Mouse (Mus musculus) T-cell, adult 2 months (primary cell): ENCODE results near the gene Sugt1.
A peak's percentile ranks its signal among the peaks of the same experiment; 100 is the strongest.

Source experiments
- DNase-seq: peaks from one replicate; pipeline ENCODE4 v3.0.0; 2022; ENCODE audit warnings: low spot score

Gene Sugt1

DNA sequence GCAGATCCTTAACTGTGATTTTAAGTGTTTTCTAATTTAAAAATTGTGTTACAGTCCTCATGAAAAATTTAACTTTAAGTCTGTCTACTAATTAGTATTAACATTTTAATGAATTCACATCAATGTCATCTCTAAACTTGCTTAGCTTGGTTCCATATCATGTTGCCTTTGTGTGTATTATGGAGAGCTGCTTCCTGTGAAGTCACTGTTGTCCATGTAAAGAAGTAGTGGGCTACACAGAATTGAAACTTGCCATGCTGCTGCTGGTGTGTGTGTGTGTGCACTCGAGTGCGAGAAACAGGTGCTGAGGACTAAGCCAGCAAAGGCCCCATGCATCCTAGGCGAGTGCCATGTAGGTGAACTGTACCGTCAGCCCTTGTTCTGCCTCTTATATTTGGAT lies 19.9 kb downstream of the Sugt1 start:
- no peak for DNase-seq

DNA sequence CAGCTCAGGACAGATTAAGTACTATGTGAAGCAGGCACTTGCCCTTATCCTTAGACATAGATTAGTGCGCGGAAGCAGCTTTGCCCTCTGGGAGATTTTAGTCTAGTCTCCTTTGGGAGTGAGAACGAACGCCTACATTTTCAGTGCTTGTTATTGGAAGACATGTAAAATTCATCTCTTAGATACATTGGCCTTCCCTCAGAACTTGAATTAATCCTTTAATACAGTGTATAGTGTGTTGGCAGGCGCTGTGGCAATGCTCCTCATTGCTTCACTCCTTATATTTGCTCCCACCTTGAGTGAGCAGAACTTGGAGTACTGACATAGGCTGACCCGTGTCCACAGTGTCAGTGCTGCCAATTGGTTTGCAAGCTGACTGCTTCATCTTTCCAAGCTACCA lies 20.8 kb downstream of the Sugt1 start:
- DNase-seq = no peak

DNA sequence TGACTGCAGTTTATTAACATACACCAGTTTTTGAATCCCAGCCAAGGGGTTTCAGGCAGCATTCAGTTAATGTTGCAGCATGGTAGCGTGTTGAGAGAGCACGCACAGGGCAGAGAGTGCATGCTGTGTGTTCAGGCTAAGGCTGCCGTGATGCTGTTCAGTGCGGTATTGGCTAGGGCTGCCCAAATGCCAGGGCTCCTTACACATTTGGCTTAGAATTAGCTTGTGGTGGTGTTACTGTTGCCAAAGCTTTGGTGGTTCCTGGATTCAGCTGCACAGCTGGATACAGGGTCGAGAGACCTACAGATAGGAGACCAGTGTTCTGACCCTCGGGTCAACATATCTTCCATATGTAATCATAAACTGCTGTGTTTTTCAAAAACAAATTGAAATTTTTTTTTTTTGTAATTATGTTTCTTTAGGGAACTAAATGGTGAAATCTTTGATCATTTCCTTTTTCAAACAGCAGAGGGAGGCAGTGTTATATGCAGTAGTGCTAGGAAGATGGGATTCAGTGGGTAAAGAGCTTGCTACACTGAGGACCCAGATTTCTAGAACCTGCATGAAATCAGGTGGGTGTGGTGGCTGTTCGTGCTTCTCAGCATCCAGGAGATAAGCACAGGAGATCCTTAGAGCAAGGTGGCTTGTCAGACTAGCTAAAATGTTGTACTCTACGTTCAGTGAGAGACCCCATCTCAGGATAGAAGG lies 29.8 kb downstream of the Sugt1 start:
- no peak for DNase-seq

DNA sequence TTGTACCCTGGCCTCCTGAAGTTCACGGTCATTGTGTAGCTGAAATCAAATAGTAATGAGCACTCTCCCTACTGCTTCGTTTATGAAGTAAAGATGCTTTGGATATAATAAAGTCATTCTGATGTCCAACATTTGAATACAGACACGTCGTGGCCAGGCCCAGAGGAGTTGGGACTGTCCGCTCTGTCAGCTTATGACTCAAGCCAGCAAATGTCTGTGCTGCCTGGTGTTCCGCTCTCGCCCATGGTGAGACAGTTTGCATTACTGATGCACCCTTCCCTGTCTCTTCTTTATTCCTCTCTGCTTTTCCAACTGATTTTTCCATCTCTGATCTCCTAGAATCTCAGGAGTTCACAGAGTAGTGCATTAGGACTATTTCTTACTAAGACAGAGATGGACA lies 32.3 kb downstream of the Sugt1 start:
- DNase-seq = no peak

DNA sequence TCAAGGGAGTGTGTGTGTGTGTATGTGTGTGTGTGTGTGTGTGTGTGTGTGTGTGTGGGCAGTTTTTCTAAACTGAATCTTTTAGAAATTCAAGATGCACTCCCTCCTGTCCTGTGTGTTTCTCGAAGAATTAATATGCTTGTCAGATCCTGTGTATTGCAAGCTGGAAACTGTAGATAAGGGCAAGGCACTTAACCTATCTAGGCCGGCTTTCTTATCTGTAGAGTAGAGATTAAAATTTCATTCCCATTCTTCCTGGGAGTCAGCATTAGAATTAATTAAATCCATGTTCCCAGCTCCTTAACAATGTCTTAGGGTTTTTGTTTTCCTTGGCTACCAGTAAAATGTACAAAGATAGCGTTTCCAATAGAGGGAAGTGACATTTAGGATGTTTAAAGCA lies 33.7 kb downstream of the Sugt1 start:
- no peak for DNase-seq

DNA sequence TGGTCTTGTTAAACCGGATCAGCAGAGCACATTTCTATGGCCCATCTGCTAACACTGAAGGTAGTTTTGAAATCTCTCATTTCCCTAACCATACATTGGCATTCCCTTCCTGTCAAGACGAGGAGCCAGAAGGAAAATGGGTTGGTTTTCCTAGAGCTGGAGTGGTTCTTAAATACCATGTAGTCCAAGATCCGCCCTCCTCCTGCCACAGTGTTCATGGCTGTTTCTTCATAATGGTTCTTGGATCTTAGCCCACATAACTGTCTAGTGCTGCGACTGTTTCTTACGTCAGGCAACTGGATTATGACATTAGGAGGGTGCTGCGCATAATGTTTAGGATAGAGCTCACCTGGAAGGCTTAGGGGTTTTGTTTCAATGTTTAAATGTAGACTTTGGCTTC lies 44.8 kb downstream of the Sugt1 start:
- no peak for DNase-seq

DNA sequence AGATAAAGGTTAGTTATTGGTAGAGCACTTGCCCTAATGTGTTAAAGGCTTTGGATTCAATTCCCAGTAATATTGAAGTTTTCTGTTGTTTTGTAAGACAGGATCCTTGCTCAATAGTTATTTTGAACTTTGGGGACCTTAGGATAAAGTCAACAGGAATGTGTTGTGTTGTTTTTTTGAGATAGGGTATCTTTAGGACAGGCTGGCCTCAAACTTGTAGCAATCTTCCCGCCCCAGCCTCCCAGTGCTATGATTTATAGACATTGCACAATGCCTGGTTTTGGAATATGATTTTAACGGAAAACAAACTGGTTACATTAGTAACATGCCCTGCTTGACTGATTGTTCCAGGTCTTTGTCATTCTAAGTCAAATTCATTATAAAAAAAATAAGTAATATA lies 45.7 kb downstream of the Sugt1 start:
- DNase-seq = no peak

DNA sequence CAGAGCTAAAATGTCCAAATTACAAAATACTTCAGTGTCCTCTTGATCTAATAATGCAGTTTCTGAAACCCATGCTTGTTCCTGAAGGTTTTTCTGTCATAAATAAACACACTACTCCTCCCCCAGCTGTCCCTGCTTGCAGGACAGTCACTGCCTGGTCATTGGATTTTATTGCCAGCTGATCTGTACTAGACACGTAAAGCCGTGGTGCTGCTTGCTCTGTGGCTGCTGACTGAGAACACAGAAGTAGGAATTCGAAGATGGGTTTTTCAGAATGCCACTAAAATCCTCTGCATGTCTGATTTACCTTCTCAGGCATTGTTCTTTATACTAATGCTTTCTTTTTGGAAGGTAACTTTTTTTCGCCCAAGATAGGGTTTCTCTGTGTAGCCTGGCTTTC lies 49.3 kb downstream of the Sugt1 start:
- no peak for DNase-seq

DNA sequence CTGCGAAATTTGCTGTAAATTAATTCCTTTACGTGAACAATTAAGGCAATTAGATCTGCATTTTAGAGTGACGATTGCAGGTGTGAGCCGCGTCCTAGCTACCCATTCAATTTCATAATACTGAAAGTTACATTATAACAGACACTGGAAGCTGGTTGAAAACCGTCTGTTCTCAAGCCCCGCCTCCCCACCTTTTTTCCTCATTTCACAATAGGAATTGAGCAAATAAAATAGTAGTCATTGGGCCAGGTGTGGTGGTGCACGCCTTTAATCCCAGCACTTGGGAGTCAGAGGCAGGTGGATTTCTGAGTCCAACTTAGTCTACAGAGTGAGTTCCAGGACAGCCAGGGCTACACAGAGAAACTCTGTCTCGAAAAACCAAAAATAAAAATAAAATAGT lies 54.6 kb downstream of the Sugt1 start:
- DNase-seq = no peak

DNA sequence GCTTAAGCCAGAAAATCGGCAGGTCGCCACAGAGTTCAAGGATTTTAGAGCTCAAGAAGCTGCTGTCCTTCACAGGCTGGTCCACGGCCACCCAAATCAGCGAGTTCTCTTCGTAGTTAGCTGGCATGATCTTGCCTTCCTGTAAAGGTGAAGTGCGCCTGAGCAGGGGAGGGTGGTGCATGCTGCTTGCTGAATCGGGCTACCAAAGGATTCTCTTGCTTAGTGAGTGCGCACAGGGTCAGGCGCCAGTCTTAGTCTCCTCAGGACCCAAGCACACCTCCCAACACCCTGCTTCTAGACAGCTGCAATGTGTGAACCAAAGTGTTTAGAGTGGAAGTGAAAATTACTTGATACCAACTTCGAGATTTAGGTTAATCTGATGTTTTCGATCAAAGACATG lies 57.9 kb downstream of the Sugt1 start:
- DNase-seq = no peak

DNA sequence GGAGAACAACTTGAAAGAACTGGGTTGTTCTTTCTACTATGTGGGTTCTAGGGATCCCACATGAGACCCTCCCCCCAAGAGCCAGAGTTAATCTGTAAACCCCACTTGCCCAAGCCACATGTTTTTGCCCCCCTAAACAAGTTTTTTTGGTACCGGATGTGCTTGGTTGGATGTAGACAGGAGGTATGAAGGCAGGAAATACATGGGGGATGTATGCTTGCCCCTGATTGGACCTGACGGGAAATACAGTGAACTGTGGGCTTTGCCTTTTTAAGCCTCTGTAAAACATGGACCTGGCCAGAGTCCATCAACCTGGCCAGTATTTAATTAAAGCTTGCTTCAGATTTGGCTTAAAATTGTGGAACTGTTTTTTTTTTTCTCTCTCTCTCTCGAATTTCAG lies 62.2 kb downstream of the Sugt1 start:
- DNase-seq = no peak

DNA sequence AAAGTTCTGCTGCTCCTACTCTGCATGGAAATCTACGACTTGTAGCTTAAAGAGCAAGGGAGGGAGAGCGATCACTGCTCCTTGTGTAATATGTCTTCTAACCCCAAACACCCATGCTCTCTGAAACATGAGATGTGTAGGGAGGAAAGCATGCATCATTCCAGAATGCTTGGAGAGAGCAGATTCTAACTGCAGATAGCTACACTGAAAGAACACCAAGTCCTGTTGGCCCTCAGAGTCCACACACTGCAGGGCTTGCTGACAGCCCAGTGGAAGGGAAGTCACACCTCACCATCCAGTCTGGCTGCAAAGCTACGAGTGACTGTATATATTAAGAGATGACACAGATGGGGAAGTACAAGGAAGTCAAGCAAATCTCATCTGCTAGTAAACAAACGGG lies 65.2 kb downstream of the Sugt1 start:
- DNase-seq = no peak

DNA sequence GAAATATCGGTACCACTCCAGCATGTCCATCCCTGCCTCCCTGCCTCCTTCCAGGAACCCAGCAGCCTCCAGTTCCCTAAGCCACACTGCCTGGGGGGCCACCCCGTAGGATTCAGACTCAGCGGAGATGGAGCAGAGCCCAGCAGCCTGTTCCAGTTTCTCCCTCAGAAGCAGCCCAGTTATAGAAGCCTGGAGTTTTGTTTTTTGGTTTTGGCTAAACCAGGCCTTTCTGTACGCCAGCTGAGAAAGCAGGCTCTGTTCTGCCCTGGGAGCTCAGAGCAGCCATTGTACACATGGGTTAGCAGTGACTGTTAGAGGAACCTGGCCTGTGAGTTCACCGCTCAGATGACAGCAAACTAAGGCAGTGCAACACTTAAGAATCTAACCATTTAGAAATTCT lies 70.8 kb downstream of the Sugt1 start:
- DNase-seq = no peak

DNA sequence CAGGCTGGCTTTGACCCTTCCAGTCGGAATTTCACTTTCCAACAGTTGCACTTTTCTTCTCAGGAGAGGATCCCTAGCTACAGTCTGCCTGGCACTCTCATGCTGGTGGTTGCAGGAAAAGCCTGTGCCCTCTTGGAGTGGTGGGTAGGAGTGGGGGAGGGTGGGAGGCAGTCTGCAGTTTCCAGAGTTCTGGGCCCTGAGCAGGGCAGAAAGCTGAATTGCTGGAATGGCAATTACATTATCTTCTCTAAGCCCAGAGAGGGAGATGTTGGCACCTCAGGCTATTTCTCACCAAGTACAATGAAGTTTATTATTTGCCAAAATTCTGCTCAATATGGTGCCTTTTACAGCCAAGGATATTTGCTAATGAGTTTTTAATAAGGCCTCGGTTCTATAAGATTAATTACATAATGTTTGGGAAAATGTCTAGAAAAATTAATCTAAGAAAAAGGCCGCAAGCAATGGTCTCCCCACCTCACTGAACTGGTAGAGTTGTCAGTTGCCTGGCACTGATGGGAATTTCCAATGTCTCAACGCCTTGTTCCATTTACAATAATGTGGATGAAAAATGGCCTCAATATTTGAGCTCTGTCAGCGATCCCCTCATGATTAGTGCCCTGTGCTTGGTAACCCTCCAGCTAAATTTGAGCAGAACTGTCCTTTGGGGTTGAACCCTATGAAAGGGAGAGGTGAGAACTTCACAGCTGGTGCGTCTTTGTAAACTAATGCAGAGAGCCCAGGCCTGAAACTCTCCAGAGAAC lies 71.4 kb downstream of the Sugt1 start:
- DNase-seq = no peak

DNA sequence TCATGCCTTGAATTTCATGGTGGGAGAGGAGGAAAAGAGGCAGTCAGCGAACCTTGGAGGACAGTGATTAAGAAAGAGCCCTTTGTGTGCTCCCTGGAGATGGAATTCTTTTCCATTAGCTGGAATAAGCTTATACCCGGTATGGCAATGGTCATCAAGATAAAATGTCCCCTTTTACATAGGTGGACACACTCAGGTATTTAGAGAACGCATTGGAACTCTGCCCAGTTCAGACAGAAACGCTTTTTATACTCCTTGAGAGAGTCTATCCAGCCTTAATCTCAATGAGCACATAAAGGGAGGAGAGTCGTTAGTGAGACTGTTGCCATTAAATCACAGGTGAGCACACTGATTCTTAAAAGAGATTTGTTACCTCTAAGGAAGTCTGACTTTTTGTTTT lies 73.0 kb downstream of the Sugt1 start:
- no peak for DNase-seq

DNA sequence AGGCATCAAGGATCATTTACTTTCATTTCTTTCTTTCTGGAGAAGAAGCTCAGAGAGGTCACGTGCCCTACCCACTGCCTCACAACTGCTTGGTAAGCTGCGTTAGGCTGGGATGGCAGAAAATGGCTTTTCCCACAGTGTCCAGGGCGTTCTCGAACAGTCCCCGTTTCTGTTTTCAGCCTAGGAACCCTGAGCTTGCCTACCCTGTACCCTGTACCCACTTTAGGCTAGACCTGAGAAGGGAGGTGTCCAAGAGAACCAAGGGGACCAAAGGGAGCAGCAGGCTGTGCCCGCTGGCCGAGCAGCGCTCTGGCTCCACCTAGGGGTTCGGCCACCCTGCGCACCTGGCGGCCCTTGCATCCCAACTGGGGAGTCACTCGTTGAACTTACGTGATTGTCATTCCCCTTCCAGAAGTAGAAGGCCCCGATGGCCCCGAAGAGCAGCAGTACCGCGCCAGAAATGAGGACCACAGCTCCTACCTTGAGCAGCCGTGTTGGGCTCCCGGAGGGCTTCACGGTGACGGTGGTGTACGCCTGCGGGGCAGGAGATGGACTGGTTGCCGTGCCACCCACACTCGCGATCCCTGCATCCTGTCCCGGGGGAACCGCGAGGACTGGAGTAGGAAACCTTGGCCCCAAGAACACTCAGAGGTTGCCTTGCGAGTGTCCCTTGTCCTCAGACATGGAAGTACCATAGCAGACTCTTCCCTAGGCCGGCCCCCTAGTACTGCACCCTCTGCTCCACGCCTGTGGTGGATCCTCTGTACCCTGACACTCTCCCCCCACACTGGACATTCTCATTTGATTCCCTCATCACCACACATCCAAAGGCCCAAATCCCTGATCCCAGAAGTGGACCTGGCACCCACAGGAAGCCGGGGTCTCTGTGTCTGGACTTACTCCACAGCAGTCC lies 73.8 kb downstream of the Sugt1 start:
- peak; percentile 64 for DNase-seq

DNA sequence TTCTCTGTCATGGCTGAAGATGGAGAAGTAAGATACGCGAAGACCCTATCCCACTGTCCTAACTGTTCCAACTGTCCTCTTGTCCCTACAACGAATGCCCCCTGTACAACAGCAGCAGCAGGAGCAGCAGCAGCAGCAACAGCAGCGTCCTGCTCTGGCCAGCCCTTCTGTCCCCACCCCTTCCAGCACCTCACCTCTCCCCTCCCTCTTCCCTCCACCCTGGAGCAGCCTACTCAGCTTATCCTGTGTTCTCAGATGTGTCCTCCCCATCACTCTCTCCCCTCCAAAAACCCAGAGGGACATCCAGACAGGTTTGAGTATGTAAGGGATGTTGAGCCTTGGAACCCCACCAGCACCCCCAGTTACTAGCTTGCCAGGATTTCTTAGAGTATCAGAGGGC lies 74.5 kb downstream of the Sugt1 start, which contains the start of gene Cnmd:
Cnmd (minus strand) TSS at position 170 of the 400 bp plus-strand sequence.
- no peak for DNase-seq

DNA sequence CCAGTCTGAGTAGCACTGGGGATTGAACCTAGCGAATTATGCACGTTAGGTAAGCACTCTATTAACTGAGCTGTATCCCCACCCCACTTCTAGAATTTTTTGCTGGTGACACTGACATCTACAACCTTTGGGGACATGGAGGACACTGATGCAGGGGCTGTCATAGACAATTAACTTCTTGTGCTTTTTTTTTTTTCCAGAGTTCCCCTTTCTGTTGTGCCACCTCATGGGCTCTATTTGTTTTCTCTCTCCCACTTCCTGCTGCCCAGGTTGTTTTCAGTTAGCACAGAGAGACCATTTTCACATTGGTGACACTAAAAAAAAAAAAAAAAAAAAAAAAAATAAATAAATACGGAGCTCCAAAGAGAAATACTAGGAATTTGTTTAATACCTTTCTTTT lies 83.5 kb downstream of the Sugt1 start:
- DNase-seq = no peak

DNA sequence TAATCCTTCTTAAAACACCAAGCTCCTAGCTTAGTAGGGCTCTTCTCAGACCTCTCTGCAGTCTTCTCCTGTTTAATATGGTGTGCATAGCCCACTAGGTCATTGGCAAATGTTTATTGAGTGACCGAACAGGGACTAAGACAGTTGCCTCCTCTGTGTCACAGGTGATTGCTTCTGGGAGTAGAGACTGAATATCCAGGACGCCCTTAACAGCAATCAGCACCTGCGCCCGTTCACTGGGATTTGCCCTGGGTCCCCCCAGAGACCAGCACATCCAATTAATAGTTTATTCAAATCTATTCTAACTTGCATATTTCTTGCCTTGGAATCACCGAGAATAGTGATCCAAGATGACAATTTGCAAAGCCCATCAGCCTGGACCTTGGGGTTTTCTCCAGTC lies 85.1 kb downstream of the Sugt1 start:
- no peak for DNase-seq

DNA sequence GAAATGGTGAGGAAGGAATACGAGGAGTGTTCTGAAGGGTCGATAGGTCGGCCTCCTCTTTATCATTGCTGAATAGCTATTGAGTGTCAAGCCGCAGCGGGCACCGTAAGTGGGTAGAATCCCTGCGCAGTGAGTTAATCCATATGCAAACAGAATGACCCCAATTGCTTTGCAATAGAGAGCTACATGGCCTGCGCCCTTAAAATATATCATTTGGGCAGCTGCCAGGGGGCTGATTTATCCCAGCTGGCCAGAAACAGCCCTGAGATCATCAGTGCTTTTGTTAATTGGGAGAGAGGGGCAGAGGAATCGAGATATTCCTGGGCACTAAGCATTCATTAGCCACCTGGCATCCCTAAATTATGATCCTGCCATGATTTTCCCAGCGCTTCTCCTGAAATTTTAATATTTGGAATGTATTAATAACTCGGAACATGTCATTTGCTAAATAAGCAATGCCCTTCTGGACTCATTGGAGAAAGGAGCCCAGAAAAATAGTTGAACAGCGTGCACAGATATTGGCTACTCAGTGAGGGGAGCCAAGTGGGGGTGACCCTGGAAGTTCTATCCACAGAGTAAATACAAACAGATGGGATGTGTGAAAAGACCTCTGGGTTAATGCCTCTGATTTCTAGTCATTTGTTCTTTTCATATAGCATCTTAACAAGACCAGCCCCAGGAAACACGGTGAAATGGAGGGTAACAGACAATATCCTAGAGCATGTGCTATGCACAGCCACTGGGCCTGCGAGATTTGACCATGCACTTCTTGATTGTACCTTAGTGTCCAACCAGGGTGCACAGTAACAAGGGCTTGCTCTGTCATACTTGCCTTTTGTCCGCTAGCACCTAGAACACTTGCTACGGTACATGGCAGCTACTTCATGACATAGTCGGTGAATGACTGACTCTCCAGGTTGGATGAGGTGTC lies 85.9 kb downstream of the Sugt1 start:
- DNase-seq = no peak

DNA sequence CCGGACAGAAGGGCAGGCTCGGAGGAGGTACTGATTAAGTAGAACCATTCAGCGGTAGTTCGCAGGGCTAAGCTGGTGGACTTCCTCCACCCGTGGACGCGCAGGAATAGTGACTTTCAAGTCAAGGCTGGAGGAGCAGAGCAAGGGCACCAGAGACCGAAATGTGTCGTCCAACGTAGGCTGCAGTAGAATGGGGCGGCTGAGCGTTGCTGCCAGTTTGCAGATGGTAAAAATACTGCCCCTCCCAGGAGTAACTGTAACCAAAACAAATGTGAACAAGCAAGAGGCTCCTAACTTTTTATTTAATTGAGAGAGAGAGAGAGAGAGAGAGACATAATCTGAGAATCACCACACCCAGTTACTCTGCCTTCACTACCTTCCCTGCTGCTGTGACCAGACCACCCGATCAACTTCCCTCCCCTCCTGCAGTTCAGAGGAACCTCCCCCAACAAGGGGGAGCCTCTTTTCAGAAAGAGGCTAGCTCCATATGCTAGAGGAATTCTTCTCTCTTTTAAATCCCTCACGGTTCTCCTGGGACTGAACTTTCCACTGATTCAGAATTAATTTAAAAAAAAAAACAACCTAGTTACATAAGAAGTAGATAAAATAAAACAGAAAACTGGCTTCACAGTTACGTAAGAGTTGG lies 89.7 kb downstream of the Sugt1 start:
- no peak for DNase-seq
